Mouse (Mus musculus) kidney, postnatal 25 days (tissue): ENCODE results near the gene Olfr1434.
"Not testable (repeated sequence)": the region's sequence is repeated elsewhere in the genome, so short reads cannot be mapped to it uniquely, and the experiment has no call there.

Source experiments
- DNase-seq, 2 experiments: peaks; one replicate each; pipeline ENCODE4 v3.0.0; 2021; ENCODE audit warnings: mixed read lengths in 2 of 2

Olfr1434 gene

GRCm38 (mm10) chr19:12279554-12279953 lies at the start of gene Olfr1434:
Gene Olfr1434 (plus strand): TSS chr19:12279854.
- no peak for DNase-seq

GRCm38 (mm10) chr19:12232496-12232895 lies 47.2 kb upstream of the Olfr1434 start, which contains the start of gene Olfr1432:
Gene Olfr1432 (minus strand): TSS chr19:12232596.
- DNase-seq = not testable (repeated sequence)

GRCm38 (mm10) chr19:12241559-12241958 lies 38.1 kb upstream of the Olfr1434 start, which contains the start of gene Olfr262:
Gene Olfr262 (minus strand): TSS chr19:12241659.
- no peak for DNase-seq

GRCm38 (mm10) chr19:12260732-12261131 lies 18.9 kb upstream of the Olfr1434 start, which contains the start of gene Olfr235:
Gene Olfr235 (plus strand): TSS chr19:12261032.
- DNase-seq = no peak

- DNase-seq = no peak
Measured at GRCm38 (mm10) chr19:12292979-12293378, 13.3 kb downstream of the Olfr1434 start.

- DNase-seq = not testable (repeated sequence)
Measured at GRCm38 (mm10) chr19:12299030-12299429, 19.4 kb downstream of the Olfr1434 start, which contains the start of gene Olfr1436. Gene Olfr1436 (minus strand): TSS chr19:12299130.

GRCm38 (mm10) chr19:12325001-12325400 lies 45.3 kb downstream of the Olfr1434 start, which contains the start of gene Olfr1437:
Gene Olfr1437 (minus strand): TSS chr19:12325101.
- no peak for DNase-seq
